Mouse (Mus musculus) kidney, embryonic 15.5 days (tissue): ENCODE measurements at regions not wholly inside any gene's neighbourhood (a gene's known extent, or its start where the extent isn't known, plus 50 kb on each side); places are given as distances from the start of the nearest gene placed in this dataset.
"Not testable (repeated sequence)": the region's sequence is repeated elsewhere in the genome, so short reads cannot be mapped to it uniquely, and the experiment has no call there.

Experiments used
- ATAC-seq: fragments of 200-750 bp; cut with Nextera tagmentation; replicated peaks from 2 replicates; pipeline ENCODE4 v1.8.0; 2017; ENCODE audit warnings: moderate TSS enrichment; ENCODE audit not compliant: low FRiP score
- H3K27ac ChIP-seq: fragments of 300-500 bp; sonication (generic); 2 replicates; pipeline ENCODE4 v1.5.1; 2015; ENCODE audit warnings: mild to moderate bottlenecking, inconsistent platforms
- H3K27me3 ChIP-seq: fragments of 300-500 bp; sonication (generic); 2 replicates; pipeline ENCODE4 v1.6.1; 2015; ENCODE audit warnings: inconsistent platforms
- H3K36me3 ChIP-seq: fragments of 300-500 bp; sonication (generic); 2 replicates; pipeline ENCODE4 v1.6.1; 2015; ENCODE audit warnings: inconsistent platforms
- H3K4me1 ChIP-seq: fragments of 300-500 bp; sonication (generic); 2 replicates; pipeline ENCODE4 v1.6.1; 2015; ENCODE audit warnings: inconsistent platforms
- H3K4me2 ChIP-seq: fragments of 300-500 bp; sonication (generic); 2 replicates; pipeline ENCODE4 v1.6.1; 2015; ENCODE audit warnings: moderate library complexity, mild to moderate bottlenecking, inconsistent platforms
- H3K4me3 ChIP-seq: fragments of 300-500 bp; sonication (generic); replicated peaks from 2 replicates; pipeline ENCODE4 v1.5.1; 2015; ENCODE audit warnings: mild to moderate bottlenecking, inconsistent platforms
- H3K9ac ChIP-seq: fragments of 300-500 bp; sonication (generic); 2 replicates; pipeline ENCODE4 v1.6.1; 2015; ENCODE audit warnings: mild to moderate bottlenecking, inconsistent platforms
- H3K9me3 ChIP-seq: fragments of 300-500 bp; sonication (generic); replicated peaks from 2 replicates; pipeline ENCODE4 v1.6.1; 2016; ENCODE audit warnings: inconsistent platforms
- WGBS: fragments of 180-500 bp; shearing (Covaris S2); methylation state at CpG from one replicate; pipeline ENCODE4 v1.1.7; 2015; ENCODE audit warnings: mixed read lengths; 5-methylcytosine and 5-hydroxymethylcytosine counted together

GRCm38 (mm10) chr12:17992572-17992971 lies 301.9 kb downstream of the Hpcal1 start:
- H3K9me3 ChIP-seq, H3K4me1 ChIP-seq, H3K27ac ChIP-seq, H3K36me3 ChIP-seq, H3K27me3 ChIP-seq: not testable (repeated sequence)
- Histone ChIP-seq H3K4me2 (peak overlapping the region; percentile 65), H3K9ac (peak overlapping the region; percentile 50), H3K4me3 (peak overlapping the region; percentile 61)
- peak; percentile 94 for ATAC-seq
- 0% methylated on average over 35 of the region's 44 CpGs for WGBS

DNA sequence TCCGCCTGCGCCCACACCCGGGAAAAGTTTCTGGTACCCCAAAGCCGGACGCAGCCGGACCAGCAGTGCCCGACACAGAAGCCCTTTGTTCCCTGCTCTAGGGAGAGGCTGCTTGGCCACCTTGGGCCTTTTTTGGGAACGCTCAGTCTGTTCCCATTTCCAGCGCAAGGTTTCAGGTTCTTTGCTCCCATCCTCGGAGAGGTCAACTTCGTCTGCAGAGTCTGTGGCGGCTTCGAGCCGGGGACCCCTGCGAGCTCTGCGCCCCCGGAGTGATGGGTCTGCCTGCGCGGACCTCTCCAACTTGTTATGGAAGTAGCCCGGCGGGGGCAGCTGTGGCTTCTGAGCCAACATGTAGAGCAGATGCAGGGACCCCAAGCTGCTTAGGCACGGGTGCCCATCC lies 302.7 kb downstream of the Hpcal1 start:
- ATAC-seq: not testable (repeated sequence)

More for the DNA sequence above, 302.7 kb downstream of the Hpcal1 start:
- not testable (repeated sequence) for H3K27me3 ChIP-seq, H3K36me3 ChIP-seq, H3K4me1 ChIP-seq, H3K9me3 ChIP-seq, H3K27ac ChIP-seq
- Histone ChIP-seq H3K4me3 (peak overlapping the region; percentile 61), H3K9ac (peak overlapping the region; percentile 50), H3K4me2 (peak overlapping the region; percentile 65)
- WGBS: 4% methylated on average over 21 of the region's 22 CpGs
